Mouse (Mus musculus) splenic B cell, adult 2 months (primary cell): ENCODE measurements around the gene Gm44805.
A peak's percentile ranks its signal among the peaks of the same experiment; 100 is the strongest.

ENCODE experiments used
- DNase-seq: peaks from one replicate; pipeline ENCODE4 v3.0.0-alpha.2; 2011; ENCODE audit warnings: low read depth, low spot score
- H3K27me3 ChIP-seq: 2 replicates; pipeline ENCODE4 v1.6.1; 2012; ENCODE audit warnings: mild to moderate bottlenecking, low read length, moderate library complexity, mixed read lengths; ENCODE audit not compliant: control insufficient read depth, poor library complexity, insufficient read depth, severe bottlenecking
- H3K36me3 ChIP-seq: 2 replicates; pipeline ENCODE4 v1.6.1; 2012; ENCODE audit warnings: mild to moderate bottlenecking, low read length, moderate library complexity, mixed read lengths; ENCODE audit not compliant: control insufficient read depth, poor library complexity, insufficient read depth, severe bottlenecking

The Gm44805 gene

DNA sequence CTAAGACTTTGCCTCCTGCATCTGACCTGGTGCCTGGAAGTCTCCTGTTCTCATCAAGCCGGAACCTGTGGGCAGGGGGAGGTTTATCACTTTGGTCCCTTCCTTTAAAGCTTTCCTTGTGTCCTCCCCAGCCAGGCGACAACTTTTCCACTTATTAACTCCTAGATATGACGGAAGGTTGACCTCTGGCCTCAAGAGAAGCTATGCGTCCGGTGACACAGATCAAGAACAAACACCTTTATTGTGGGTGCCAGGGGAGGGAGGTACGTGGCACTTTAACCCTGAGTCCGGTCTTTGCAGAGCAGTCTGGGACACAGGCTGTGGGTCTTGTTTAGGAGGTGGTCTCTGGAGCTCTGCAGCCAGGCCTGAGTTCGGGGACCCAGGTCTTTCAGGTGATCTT lies 3.4 kb downstream of the Gm44805 start, which contains the start of gene Apoc2:
Apoc2 (minus strand) TSS at position 70 of the 400 bp plus-strand sequence.
- Histone ChIP-seq H3K27me3 (no peaks in the 10 kb centered on the region), H3K36me3 (no peaks in the 10 kb centered on the region)
- no peak for DNase-seq

DNA sequence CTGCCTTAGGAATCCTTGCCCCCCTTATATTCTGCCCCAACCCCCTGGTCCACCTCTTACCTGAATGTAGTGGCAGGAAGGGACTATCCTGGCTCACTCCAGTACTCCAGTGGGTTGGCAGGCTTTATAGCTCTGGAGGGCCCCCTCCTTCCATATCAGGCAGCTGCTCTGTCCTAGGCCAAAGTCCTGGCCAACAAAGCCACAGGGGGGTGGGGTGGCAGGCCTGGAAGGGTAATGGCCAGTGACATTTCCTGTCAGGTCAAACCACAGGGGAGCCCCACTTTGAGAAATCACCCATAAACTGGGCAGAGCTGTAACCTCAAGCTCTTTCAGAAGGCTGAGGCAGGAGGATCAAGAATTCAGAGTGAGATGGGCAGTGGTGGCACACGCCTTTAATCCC lies 4.6 kb downstream of the Gm44805 start:
- Histone ChIP-seq H3K27me3 (no peaks in the 10 kb centered on the region), H3K36me3 (no peaks in the 10 kb centered on the region)
- DNase-seq: no peak

DNA sequence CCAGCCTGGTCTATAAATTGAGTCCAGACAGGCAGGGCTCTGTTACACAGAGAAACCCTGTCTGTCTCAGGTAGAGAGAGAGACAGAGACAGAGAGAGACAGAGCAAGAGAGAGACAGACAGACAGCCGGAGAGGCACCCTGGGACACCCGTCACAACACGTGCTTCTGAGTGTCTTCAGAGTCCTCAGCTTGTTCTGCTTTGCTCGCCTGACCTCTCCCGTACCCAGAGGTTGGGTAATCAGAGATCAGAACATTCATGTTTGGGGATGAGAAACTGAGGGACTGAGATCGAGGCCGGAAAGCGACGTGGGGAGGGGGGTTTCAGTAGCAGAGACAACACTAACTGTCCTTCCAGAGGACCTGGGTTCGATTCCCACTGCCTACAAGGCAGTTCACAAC lies 5.4 kb downstream of the Gm44805 start:
- no peaks in the 10 kb centered on the region for H3K36me3 ChIP-seq
- DNase-seq: no peak
- H3K27me3 ChIP-seq: no peaks in the 10 kb centered on the region

DNA sequence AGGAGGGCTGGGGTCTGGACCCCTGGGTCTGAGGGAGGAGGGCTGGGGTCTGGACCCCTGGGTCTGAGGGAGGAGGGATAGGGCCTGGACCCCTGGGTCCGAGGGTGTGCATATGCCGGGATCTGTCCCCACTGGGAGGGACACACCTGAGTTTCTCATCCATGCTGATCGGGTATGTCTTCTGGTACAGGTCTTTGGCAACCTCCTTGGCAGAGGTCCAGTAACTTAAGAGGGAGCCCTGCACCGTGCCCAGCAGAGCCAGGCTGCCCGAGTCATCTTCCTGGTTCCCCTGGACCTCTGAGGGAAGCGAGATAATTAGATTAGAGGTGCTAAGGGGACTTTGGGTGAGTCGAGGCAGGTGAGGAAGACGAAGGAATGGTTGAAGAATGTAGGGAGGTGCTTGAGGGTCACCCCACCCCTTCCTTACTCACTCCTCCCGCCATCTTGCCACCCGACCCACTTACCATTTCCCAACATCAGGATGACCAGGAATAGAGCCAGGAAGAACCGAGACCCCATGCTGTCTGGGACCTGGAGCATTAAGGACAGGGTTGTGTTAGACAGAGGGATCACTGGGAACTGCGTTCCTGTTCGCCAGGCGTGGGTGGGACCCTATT lies 8.0 kb downstream of the Gm44805 start:
- Histone ChIP-seq H3K36me3 (no peaks in the 10 kb centered on the region), H3K27me3 (no peaks in the 10 kb centered on the region)
- no peak for DNase-seq

DNA sequence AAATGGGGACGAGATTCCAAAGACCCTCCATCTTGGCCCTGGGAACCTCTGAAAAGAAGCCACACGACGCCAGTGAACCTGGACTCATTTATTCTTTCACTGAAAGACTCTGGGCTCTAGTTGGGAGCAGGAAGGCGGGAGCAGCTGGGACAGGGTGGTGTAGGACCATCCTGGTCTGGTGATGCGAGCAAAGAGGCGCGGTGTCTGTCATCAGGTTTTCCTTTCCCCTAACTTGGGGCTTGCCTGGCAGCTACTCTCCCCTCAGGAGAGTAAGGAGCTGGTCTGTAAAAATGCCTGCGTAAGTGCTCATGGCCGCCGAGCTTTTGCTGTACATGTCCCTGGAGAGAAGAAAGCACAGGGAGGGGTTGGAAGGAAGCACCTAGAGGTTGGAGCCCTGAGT lies 9.7 kb downstream of the Gm44805 start:
- H3K27me3 ChIP-seq: no peaks in the 10 kb centered on the region
- no peaks in the 10 kb centered on the region for H3K36me3 ChIP-seq
- no peak for DNase-seq

DNA sequence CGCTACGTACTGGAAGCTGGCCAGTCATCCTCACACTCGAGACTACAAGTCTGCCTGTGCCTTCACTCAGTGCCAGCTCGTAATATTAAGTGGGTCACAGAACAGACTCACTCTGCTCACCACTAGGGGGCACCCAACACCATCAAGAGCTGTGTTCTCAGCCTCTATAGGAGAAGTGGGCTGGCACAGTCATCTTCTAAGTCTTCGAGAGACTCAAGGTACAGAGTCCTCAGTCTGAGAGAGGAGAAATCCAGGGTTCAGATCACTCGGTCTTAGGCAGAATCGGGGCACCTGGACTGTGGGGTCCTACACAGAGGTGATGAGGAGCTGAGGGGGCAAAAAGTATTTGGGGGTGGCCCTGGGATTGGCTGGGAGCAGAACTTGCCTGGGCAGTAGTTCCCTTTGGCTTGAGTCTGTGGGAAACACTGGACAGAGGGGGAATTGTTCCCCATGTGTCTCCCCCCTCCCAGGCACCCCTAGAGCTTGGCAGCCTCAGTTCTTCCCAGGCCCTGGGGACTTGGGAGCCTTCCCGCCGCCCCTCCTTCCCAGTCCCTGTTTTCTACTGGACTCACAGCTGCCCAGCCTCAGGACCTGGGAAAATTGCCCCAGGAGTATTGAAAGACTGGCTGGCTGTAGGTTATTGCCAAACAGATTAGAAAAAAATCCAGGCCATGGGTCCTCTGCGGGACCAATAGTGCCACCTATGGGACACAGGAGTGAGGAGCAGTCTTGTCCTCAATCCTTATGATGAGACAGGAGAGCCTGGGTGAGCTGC lies 12.1 kb downstream of the Gm44805 start:
- Histone ChIP-seq H3K27me3 (no peaks in the 10 kb centered on the region), H3K36me3 (no peaks in the 10 kb centered on the region)
- DNase-seq: peak; percentile 96

DNA sequence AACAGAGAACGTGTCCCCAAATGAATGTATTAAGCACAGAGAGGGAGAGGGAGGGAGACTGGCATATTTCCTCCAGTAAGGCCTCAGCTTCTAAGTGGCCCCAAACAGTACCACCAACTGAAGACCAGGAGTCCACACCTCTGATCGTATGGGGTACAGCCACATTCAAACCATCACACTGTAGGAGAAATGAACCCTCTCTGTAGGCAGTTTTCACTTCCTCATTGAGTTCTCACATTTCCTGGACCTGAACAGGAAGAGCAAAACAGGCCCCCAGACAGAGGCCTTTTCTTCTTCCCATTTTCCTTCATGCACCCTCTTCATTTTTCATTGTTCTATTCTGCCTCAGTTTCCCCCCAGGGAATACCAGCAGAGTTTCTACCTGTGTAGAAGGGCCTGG lies 13.8 kb downstream of the Gm44805 start:
- no peaks in the 10 kb centered on the region for H3K27me3 ChIP-seq
- peak; percentile 76 for DNase-seq
- H3K36me3 ChIP-seq: no peaks in the 10 kb centered on the region

DNA sequence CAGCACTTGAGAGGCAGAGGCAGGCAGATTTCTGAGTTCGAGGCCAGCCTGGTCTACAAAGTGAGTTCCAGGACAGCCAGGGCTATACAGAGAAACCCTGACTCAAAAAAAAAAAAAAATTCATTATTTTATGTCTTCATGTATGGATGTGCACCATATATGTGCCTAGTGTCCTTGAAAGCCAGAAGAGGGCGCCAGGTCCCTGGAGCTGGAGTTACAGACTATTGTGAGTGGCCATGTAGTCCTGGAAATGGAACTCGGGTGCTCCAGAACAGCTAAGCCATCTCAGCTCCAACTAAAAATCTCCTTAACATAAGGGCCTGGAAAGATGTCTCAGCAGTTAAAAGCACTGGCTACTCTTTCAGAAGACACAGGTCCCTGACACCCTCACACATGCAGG lies 14.5 kb downstream of the Gm44805 start:
- DNase-seq: peak; percentile 33
- Histone ChIP-seq H3K27me3 (no peaks in the 10 kb centered on the region), H3K36me3 (no peaks in the 10 kb centered on the region)

DNA sequence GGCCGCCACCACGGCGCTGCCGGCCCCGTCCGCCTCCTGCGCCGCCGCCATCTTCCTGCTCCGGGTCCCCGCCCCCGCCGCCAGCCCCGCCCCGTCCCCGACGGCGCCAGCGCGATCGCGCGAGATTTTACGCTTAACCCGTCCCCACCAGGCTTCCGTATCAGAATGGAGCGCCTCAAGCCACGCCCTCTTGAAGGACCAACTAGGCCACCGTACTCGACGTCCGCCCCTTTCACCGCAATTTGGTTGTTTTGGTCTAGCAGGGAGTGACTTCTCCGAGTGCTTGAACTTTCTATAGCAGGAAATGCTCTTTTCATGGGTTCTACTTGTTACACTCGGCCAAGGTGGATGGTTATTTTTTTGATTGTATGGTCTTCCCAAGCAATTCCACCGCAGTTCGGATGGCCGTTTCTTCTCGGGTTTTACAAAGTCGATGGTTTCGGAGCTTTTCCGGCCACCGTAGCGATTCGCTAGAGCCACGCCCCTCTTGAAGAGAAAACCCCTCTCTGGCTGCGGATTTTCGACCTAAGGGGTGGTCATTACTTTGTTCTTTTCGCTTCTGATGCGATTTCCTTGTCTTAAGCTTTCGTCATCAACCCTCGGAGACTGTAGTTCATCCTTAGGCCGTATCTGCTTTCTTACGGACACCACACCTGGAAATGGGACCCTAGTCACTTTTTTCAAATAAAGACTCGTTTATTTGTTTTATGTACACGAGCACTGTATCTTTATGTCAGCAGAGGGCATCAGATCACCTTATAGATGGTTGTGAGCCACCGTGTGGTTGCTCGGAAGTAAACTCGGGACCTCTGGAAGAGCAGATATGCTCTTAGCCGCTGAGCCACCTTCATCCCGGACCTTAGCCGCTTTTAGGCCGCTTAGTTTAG lies 16.0 kb downstream of the Gm44805 start, which contains the start of gene Clptm1:
Clptm1 (minus strand) TSS at position 79 of the 887 bp plus-strand sequence.
- peak; percentile 98 for DNase-seq

DNA sequence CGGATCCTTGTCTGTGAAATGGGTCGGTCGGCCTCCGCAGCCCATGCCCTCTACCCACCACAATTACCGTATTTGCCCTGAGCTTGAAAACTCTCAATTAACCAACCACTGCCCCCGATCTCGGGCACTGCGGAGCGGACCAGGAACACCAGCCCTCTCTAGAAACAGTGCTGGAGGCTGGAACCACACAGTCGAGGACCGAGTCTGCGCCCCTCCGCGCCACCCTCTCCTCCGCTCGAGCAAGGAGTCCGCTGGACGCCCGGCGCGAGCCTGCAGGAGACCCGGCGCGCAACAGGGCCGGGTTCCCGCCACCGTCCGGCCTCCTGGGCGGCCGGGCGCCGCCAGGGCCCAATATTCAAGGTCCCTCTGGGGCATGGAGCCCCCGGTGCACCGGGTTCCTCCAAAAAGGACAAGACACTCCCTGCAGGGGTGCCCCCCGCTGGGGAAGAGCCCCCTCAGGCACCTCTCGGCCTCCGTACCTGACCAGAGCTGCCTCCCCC lies 16.7 kb downstream of the Gm44805 start:
- DNase-seq: no peak
- H3K36me3 ChIP-seq: no peaks in the 10 kb centered on the region
- no peaks in the 10 kb centered on the region for H3K27me3 ChIP-seq

More for the DNA sequence above, 16.0 kb downstream of the Gm44805 start, which contains the start of gene Clptm1:
- Histone ChIP-seq H3K36me3 (no peaks in the 10 kb centered on the region), H3K27me3 (no peaks in the 10 kb centered on the region)

DNA sequence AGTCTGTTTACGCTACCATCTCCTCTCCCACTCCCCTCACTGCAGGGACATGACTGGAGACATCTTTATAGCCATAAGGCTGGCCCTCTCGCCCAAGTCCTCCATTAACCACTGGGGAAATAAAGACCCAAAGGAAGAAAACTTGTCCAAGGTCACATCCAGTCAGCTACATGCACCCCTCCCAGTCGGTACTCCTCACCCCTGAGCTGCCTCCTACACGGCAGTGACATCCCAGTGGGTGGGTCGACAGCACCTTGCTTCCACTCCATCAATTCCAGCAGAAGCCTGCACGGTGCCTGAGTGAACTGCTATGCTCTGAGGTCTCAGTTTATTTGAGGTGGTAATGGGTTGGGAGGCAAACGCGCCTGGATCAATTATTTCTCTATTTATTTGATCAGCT lies 17.3 kb downstream of the Gm44805 start:
- H3K36me3 ChIP-seq: no peaks in the 10 kb centered on the region; the same call in 1 of the 2 replicates
- no peak for DNase-seq
- H3K27me3 ChIP-seq: no peaks in the 10 kb centered on the region

DNA sequence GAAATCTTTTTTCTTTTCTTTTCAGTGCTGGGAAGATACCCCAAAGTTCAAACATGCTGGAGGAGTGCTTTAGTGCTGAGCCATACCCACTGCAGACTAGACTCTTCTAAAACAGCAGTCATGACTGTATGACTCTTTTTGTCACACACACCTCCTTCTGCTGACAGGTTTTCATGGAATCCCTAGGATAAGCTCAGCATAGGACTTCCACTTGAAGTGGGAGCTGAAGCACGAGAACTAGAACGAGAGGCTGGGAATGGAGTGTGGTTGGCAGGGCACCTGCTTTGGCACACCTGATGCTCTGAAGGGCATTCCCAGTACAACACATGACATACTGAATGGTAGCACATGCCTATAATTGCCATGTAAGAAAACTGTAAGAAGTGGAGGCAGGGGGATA lies 28.6 kb downstream of the Gm44805 start:
- DNase-seq: no peak
- no peaks in the 10 kb centered on the region for H3K27me3 ChIP-seq

DNA sequence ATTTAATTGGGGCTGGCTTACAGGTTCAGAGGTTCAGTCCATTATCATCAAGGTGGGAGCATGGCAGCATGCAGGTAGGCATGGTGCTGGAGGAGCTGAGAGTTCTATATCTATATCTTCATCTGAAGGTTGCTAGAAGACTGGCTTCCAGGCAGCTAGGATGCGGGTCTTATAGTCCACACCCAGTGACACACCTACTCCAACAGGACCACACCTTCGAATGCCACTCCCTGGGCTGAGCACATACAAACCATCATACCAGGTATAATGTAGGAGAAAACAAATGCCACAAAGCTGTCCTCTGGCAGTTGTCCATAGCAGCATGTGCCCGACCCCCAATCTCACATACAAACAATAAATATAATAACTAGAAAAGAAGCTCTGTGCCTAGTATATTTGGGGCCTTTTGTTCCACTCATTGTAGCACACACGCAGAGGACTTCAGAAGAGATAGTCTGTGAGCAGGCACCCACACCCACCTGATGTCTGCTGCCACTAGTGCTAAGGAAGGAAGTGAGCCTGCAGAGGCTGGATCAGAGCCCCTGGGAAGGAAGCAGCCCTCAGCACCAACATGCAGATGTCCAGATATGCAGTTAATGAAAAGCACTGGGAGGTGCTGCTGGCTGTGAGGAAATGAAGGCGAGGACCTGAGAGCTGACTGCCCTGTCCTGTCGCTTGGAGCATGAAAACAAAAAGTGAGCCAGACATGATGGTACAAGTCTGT lies 30.0 kb downstream of the Gm44805 start:
- DNase-seq: no peak
- Histone ChIP-seq H3K36me3 (peaks cover 11% of the 10 kb centered on the region), H3K27me3 (no peaks in the 10 kb centered on the region)

More for the DNA sequence above, 28.6 kb downstream of the Gm44805 start:
- peaks cover 8% of the 10 kb centered on the region for H3K36me3 ChIP-seq

DNA sequence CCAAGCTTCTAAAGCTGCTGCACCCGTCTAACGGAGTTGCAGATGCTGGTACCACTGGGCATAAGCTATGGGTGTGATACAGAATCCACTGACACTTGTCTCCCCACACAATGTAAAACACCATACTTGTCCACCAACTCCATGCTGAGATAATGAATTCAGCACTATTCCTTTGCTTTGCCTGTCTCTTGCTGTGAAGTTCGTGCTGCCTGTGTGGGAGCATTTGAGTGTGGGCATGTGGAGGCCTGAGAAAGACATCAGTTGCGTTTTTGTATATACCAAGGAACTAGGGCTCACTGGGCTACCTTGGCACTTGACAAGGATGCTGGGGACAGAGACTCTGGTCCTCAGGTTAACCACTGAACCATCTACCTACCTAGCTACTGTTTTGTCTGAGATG lies 40.0 kb downstream of the Gm44805 start:
- H3K36me3 ChIP-seq: peaks cover 30% of the 10 kb centered on the region

More for the DNA sequence above, 40.0 kb downstream of the Gm44805 start:
- DNase-seq: no peak
- H3K27me3 ChIP-seq: no peaks in the 10 kb centered on the region
